Mouse (Mus musculus): Measurements from ENCODE around the gene Slc17a1. TPM values are rescaled to one million over a fixed set of nuclear protein-coding genes. Genes with fewer than 3 reads are reported as not detected.

Gene Slc17a1
- not detected for polyA plus RNA-seq (2017; shearing (Covaris generic))

DNA sequence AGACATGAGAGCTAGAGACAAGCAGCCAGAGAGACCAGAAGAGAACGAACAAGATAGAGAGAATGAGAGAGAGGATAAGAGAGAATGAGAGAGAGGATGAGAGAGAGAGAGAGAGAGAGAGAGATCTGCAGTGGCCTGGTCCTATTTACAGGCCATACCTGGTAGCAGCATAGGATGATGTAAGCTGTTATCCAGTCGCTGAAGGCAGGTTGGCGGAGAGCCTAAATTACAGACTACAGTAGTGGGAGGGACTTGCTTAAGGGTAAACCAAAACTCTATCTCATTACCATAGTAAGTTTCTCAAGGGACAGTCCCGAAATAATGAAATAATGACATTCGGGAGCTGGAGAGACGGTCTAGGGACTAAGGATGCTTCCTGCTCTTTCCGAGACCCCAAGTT lies at the start of gene Slc17a1:
Slc17a1 (plus strand) TSS at position 346 of the 400 bp plus-strand sequence.

DNA sequence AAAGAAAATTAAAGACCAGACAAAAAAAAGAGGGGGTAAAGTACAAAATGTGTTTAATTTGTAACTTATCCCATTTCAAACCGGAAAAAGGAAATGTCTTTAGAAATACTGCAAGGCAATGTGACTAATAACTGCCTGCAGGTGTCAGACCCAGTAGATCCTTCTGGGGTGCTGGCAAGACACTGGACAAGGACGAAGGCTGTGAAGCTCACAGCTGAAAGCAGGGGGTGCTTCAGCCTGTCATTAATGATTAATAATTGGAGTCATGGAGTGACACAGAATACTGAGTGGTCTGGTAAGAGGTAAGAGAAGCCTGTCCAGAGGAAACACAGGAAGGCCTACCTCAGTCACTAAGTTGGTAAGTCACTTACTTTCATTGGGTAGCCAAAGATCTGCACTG lies 28.2 kb upstream of the Slc17a1 start, which contains the start of gene Slc17a3:
Slc17a3 (plus strand) TSS at position 127 of the 400 bp plus-strand sequence.

DNA sequence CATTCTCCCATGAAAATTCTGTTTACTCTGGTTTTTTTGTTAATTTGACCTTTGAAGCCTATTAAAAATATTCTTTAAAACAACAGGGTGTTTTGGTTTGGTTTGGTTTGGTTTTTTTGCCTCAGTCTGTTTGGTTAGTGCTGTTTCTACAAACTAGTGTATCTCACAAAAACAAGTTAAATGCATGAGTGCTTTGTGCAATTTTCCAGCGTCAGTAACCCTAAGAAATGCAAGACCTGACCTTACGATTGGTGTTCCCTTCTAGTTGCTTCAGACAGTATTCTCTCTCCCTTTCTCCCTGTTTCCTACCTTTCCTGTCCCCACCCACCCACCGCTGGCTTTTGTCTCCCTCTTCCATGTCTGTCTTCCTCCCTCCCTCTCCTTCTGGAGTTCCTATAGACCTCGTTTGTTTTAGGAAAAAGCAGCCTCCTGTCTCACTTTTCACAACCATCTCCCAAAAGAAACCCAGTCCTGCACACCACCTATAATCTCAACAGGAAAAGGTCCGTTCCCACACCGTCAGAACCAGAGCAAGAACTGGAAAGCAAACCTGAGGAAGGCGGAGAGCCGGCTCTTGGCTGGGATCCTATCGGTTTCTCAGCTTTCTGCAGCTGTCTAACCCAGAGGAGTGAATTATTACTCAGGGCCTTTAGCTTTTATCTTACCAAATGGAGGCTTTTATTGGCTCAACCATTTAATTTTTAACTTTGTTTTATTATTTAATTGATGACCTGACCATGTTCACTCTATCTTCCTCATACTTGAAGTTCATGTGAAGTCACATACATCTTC lies 47.0 kb downstream of the Slc17a1 start, which contains the start of gene Slc17a4:
Slc17a4 (minus strand) TSS at position 634 of the 792 bp plus-strand sequence.

DNA sequence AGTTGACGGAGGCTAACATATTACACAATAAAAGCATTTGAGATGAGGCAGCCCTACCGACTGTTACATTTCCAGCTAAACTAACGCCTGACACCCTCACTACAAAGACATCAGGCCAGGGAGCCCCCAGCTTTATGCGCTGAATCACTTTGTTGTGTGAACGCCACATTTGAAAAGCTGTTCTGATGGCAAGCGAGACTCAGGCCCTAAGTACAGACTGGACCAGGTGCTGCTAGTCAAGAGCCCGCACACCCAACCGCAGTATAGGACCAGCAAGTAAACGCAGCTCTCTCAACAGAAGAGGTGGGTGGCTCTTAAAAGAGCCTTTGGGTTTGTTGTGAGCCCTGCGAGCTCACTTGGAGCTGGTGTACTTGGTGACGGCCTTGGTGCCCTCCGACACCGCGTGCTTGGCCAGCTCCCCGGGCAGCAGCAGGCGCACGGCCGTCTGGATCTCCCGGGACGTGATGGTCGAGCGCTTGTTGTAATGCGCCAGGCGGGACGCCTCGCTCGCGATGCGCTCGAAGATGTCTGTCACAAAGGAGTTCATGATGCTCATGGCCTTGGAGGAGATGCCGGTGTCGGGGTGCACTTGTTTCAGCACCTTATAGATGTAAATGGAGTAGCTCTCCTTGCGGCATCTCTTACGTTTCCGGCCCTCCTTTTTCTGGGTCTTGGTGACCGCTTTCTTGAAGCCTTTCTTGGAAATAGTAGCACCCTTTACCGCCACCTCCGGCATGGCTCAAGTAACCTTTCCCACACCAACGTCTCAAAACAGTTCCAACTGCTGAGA lies 66.1 kb downstream of the Slc17a1 start, which contains the start of gene Hist1h2ba:
Hist1h2ba (minus strand) TSS at position 736 of the 790 bp plus-strand sequence.

DNA sequence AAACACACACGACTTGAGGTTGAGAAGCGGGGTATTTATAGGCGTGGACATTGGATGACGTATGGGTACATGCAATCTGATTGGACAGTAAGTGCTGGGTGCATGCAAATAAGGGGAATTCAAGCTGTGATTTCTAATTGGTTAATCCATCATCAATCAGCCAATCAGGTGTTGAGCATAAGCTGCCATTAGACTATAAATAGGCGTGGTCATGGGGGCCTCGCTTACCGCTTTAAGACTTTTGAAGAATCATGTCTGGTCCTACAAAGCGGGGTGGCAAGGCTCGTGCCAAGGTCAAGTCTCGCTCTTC lies 66.6 kb downstream of the Slc17a1 start, which contains the start of gene Hist1h2aa:
Hist1h2aa (plus strand) TSS at position 252 of the 310 bp plus-strand sequence.

Other genes starting within 250 kb of the Slc17a1 start
- gene Hist1h2be, start 246.6 kb upstream of the Slc17a1 start, polyA plus RNA-seq (2017; shearing (Covaris generic)): 1.4 TPM
- 7.9 TPM for gene Hist1h1e, start 245.2 kb upstream of the Slc17a1 start, polyA plus RNA-seq (2017; shearing (Covaris generic))
- gene Hist1h2ac, start 183.8 kb upstream of the Slc17a1 start, polyA plus RNA-seq (2017; shearing (Covaris generic)): 2.4 TPM
- 9.8 TPM for gene Hist1h2bc, start 183.6 kb upstream of the Slc17a1 start, polyA plus RNA-seq (2017; shearing (Covaris generic))
- not detected for gene Hist1h1t, start 171.9 kb upstream of the Slc17a1 start, polyA plus RNA-seq (2017; shearing (Covaris generic))
- 9.2 TPM for gene Hist1h4c, start 169.3 kb upstream of the Slc17a1 start, polyA plus RNA-seq (2017; shearing (Covaris generic))
- not detected for gene Hfe, start 156.9 kb upstream of the Slc17a1 start, polyA plus RNA-seq (2017; shearing (Covaris generic))
- gene Hist1h1c, start 128.9 kb upstream of the Slc17a1 start, polyA plus RNA-seq (2017; shearing (Covaris generic)): 41.7 TPM
- not detected for gene Hist1h3c, start 122.1 kb upstream of the Slc17a1 start, polyA plus RNA-seq (2017; shearing (Covaris generic))
- gene Hist1h2bb, start 121.0 kb upstream of the Slc17a1 start, polyA plus RNA-seq (2017; shearing (Covaris generic)): not detected
- gene Hist1h2ab, start 116.6 kb upstream of the Slc17a1 start, polyA plus RNA-seq (2017; shearing (Covaris generic)): 1.9 TPM
- not detected for gene Hist1h3b, start 115.5 kb upstream of the Slc17a1 start, polyA plus RNA-seq (2017; shearing (Covaris generic))
- 7.2 TPM for gene Hist1h4b, start 110.7 kb upstream of the Slc17a1 start, polyA plus RNA-seq (2017; shearing (Covaris generic))
- 1.1 TPM for gene Hist1h4a, start 106.5 kb upstream of the Slc17a1 start, polyA plus RNA-seq (2017; shearing (Covaris generic))
- 5.4 TPM for gene Hist1h3a, start 105.4 kb upstream of the Slc17a1 start, polyA plus RNA-seq (2017; shearing (Covaris generic))
- not detected for gene Hist1h1a, start 104.1 kb upstream of the Slc17a1 start, polyA plus RNA-seq (2017; shearing (Covaris generic))
- gene Trim38, start 97.8 kb upstream of the Slc17a1 start, polyA plus RNA-seq (2017; shearing (Covaris generic)): not detected
- gene Slc17a2, start 60.8 kb upstream of the Slc17a1 start, polyA plus RNA-seq (2017; shearing (Covaris generic)): not detected
- gene Slc17a3, start 28.3 kb upstream of the Slc17a1 start, polyA plus RNA-seq (2017; shearing (Covaris generic)): not detected
- gene Slc17a4, start 47.3 kb downstream of the Slc17a1 start, polyA plus RNA-seq (2017; shearing (Covaris generic)): not detected
- not detected for gene Hist1h2ba, start 66.4 kb downstream of the Slc17a1 start, polyA plus RNA-seq (2017; shearing (Covaris generic))
- not detected for gene Hist1h2aa, start 66.7 kb downstream of the Slc17a1 start, polyA plus RNA-seq (2017; shearing (Covaris generic))
- not detected for gene Scgn, start 123.5 kb downstream of the Slc17a1 start, polyA plus RNA-seq (2017; shearing (Covaris generic))